Mouse (Mus musculus): ENCODE data around the gene Rere.
"Not testable (repeated sequence)": the region's sequence is repeated elsewhere in the genome, so short reads cannot be mapped to it uniquely, and the experiment has no call there.

The Rere gene

DNA sequence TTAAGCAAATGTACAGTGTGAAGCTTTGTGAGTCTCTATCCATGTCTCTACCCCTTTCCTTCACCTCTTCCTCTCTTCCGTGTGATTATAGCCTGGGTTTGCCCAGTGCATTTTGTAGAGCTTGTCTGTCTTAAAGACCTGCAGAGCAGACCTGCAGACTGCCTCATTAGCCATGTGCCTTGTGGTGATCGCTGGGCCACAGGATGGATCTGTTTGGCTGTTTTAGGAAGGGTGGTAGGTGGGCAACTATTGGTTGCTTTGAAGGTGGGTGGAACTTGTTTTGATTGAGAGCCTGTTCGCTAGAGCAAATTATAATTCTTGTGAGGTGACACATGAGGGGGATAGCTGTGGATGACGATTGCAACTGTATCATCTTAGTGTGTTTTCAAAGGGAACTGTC lies 207.3 kb downstream of the Rere start:
- DNase-seq (ENCODE audit: low read depth in 1 of 2, low spot score in 2 of 2): no peak

DNA sequence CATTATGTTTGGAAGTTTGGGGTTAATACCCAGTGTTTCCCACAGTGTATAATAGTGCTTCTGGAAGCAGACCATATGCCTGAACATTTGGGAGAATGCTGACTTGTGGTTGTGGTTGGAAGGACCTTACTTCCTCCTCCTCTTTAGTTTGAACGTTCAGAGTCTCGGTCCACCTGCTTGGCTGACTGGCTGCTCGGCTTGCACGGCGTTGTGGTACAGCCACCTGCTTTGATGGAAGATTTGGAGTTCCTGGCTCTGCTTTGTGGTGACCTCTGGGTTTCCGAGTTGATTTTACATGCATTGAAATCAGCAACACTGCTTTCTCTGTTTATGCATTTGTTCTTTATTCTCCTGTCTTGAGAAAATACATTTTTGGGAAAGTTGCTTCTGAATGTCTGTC lies 208.6 kb downstream of the Rere start:
- no peak for DNase-seq (ENCODE audit: low read depth in 1 of 2, low spot score in 2 of 2)

DNA sequence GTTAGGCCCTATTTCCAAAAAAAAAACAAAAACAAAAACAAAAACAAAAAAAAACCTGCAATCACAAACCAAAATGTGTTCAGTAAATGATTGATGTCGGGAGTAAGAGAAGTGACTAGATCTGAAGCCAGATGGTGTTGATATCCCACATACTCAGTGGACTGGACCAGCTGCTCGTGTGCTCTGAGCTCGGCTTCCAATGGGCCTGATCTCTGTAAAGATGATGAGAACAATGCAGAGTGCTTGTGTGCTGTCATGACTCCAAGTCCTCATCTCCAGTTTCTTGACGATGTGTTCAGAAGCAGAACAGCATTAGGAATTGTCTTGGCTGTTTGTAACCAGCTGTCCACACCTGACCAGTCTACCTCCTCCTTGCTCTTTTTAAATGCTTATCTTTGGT lies 210.3 kb downstream of the Rere start:
- DNase-seq (ENCODE audit: low read depth in 1 of 2, low spot score in 2 of 2): no peak

DNA sequence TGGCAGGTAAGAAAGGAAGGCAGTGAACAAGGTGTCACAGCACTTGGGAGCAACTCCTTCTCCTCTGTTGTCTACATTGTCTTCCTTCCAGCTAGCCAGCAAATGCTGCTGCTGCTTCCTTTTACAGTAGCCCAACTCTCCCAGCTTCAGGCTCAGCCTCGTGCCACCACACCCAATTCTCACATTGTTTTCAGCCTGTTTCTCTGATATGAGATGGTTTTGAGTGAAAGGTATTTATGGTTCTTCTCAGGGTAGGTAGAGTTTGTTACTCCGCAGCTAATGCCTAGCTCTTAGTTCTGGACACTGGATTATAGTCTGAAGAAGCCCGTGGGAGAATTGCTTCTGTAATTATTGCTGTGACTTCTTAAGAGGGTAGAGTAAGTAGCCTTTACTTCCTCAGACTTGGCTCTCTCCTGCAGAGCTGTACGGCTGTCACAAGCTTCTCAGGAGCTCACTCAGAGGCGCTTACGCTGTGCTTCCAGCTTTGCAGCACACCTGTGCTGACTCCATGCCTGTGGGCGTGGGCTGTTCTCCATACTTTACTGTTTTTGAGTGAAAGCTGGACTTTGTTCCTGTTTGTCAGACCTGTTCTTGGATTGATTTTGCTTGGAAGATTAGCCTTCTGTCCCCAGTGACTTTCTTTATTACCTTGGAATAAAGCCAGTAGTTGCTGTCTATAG lies 212.0 kb downstream of the Rere start:
- DNase-seq (ENCODE audit: low read depth in 1 of 2, low spot score in 2 of 2): no peak

DNA sequence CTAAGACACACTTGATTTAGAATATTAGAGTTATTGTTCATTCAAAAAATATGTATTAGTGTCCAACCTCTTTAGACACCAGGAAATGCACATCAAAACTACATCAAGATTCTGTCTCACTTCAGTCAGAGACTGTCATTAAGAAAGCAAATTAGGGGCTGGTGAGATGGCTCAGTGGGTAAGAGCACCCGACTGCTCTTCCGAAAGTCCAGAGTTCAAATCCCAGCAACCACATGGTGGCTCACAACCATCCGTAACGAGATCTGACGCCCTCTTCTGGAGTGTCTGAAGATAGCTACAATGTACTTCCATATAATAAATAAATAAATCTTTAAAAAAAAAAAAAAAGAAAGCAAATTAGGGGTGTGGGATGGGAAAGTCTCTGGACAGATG lies 212.5 kb downstream of the Rere start:
- not testable (repeated sequence) for DNase-seq (ENCODE audit: low read depth in 1 of 2, low spot score in 2 of 2)

DNA sequence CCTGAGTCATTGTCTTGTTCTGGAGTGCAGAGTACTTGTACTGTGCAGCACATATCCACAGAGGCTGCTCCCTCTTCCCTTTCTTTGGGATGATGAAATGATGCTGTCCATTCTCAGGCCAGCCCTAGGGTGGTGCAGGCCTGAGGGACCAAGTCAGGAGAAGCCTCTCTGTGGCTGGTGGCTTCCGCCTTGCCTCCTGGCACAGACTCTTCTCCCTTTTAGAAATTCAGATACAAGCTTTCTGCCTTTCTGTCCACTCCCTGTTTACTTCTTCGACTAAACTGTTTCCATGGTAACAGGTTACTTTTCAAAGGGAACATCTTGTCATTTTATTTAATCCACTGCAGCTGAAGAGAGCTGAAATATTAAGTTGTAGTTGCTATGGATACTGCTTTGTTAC lies 214.1 kb downstream of the Rere start:
- DNase-seq (ENCODE audit: low read depth in 1 of 2, low spot score in 2 of 2): no peak

DNA sequence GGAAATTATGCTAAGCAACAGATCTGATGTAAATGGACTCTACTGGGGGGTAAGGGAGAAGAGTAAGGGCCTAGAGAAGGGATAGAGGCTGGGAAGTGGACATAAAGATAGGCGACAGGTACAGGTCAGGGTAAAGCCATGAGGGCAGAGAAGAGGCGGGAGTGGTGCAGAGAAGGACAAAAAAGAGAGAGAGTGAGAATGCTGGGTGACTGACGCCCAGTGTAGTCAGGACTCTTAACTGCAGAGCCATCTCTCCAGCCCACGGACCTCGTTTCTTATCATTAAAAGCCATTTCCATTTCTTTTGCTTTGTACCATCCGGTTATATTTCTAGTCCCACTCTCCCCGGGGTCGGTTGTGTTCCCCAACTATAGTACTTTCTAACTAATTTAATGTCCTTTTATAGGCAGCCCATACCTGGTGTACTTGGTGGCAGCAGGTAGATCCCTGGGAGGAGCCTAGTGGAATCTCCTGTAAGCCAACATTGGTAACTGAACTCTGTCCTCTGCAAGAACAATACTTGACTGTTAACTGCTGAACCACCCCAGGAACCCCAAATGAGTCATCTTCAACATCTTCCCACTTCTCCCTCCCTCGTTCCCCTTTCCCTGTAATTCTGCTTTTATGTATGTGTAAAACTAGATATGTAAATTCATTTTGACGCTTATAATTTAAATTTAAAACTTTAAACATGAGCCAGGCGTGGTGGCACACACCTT lies 223.0 kb downstream of the Rere start:
- no peak for DNase-seq (ENCODE audit: low read depth in 1 of 2, low spot score in 2 of 2)

DNA sequence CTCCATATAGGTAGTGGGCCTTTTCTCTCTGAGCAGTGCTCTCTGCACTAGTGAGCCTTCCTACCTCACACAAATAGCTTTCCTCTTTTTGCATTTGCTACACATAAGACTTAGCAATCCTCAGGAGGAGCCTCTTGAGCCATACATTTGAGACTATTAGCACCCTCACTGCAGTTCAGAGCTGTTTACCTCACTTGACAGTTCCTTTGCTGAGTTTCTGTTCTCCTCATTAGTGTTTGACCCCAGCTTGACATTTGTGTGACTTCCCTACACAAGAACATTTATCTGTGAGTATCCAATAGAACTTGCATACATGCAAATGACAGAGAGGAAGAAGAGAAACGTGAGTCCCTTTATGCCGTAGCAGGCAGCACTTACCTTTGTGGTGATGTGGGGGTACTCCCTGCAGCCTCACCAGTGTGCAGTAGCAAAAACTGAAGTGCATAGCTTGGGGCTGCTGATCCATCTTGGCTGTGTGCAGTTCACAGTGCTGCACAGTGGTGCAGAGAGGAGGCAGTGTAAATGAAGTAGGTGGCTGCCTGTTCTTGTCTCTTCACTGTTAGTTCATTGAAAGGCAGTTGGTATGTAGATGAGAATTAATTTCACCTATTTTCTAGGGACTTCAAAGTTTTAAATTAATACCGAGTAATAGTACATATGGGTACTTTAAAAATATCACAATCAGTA lies 227.7 kb downstream of the Rere start:
- peak in 1 of 2 experiments; percentile 16 for DNase-seq (ENCODE audit: low read depth in 1 of 2, low spot score in 2 of 2)

DNA sequence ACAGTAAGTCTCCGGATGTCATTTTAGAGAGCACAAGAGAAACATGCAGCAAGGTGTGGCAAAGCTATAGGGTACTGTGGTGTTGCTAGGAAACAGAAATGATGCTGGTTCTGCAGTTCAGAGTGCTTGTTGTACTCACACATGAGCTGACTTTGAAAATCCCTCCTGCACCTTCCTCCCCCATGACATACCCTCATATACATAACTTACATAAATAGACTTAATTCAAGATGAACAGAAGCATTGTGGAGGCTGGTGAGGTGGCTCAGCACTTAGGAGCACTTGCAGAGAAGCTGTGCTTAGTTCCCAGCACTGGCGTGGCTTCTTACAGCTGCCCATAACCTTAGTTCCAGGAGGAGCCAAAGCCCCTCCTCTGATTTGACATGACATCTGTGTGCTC lies 228.6 kb downstream of the Rere start:
- DNase-seq (ENCODE audit: low read depth in 1 of 2, low spot score in 2 of 2): no peak

DNA sequence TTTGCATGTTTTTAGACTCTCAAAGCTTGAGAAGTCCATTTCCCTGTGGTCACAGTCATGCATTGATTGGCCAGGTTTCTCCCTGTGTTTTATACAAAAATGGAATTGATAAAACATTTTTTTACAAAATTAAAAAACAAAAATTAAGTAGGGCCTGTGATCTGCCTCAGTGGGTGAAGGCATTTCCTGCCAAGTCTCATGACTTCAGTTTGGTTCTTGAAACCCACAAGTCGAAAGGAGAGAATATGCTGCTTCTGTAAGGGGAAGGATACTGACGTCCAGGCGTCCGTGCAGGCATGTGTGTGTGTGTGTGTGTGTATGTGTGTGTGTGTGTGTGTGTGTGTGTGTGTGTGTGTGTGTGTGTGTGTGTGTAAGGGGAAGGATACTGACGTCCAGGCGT lies 231.9 kb downstream of the Rere start:
- not testable (repeated sequence) for DNase-seq (ENCODE audit: low read depth in 1 of 2, low spot score in 2 of 2)

DNA sequence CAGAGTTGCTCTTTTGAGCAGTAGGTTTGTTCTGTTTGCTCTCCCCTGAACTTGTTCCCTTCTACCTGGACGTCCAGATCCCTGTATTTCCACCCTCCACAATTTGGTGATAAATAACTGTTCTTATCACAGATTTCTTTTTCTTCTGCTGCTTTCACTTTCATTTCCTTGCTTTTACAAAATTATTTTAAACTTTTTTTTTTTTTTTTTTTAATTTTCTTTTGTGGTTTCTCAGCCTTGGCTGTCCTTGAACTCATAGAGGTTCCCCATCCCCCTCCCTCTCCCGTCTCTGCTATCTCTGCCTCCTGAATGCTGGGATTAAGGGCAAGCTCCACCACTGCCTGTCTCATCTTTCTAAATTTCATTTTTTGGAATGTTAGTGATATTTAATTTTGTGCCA lies 234.8 kb downstream of the Rere start:
- DNase-seq (ENCODE audit: low read depth in 1 of 2, low spot score in 2 of 2): no peak

DNA sequence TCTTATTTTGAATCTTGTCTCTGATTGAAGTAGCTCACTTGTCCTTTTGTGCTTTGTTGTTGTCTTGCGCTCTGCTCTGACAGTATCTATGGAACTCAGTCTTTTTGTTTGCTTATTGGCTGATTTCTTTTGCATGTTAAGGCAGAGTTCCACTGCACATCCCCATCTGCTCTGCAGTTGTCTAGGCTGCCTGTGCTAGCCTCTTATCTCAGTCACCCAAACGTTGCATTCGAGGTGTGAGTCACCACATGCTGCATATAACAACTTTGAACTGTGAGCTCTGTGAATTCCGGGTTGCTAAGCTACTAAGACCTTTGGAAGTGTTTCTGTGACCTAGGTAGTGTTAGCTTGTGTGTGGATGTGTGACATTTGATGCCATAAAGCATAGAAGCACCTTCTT lies 235.9 kb downstream of the Rere start:
- DNase-seq (ENCODE audit: low read depth in 1 of 2, low spot score in 2 of 2): no peak

DNA sequence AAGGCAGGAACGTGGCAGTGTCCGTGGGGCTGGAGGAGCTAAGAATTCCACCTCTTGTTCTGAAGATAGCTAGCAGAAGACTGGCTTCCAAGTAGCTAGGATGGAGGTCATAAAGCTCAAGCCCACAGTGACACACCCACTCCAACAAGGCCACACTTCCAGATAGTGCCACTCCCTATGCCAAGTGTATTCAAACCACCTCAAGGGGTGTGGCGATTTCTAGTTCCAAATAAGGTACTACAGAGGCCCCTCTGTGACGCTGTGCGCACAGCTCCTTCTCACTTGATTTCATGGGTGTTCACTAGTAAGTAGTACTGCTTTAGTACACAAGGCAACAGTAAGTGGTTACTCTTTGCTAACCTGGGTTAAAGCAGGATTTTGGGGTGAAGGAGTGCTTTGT lies 237.4 kb downstream of the Rere start:
- DNase-seq (ENCODE audit: low read depth in 1 of 2, low spot score in 2 of 2): no peak

DNA sequence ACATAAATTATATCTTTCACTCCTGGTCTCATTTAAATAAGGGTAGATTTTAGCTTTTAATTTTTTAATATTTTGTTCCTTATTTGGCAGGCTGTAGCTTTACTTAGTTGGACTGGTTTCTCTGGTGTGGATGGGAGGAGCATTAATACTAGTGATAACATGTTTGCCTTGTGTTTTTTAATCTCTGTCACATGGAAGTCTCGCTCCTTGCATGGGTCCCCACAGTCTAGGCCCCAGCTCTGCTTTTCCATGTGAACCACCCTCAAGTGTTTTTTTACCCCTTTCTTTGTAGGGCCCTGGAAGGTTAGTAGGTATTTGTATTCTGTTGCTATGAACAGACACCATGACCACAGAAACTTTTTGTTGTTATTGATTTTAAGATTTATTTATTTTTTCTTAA lies 238.6 kb downstream of the Rere start:
- DNase-seq (ENCODE audit: low read depth in 1 of 2, low spot score in 2 of 2): no peak

DNA sequence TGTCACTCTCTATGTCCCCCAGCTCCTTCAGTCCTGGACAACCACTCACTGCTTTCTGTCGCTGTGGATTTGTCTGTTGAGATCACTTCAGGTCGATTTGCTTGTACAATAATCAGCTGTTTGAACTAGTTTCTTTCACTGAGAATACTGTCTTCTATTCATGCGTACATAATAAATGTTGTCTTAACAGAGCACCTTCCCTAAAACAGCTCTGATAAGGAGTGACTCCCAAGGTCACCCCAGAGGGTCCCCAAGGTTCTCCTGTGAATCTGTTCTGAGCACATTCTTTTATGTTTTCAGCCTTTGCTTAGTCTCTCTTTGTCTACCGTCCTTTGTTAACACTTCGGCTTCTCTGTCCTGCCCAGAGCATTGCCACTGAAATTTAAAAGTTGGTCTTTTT lies 241.0 kb downstream of the Rere start:
- no peak for DNase-seq (ENCODE audit: low read depth in 1 of 2, low spot score in 2 of 2)

DNA sequence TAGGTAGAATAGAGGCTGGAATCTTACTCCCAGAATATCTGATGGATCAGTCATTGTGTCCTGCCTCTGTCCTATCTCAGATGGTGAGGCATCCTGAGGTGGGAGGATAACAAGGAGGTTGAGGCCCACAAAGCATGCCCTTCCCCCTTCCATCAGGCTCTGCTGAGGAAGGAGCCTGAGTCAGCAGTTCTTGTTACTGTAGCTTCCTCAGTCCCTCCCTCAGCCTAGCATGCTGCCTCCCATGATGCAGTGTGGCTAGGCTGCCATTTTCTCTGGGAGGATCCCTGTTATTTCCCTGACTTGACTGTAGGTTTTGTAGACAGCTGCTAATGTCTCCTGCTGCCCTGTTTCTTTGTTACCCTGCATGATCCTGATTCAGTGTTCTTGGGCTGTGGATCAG lies 241.9 kb downstream of the Rere start:
- no peak for DNase-seq (ENCODE audit: low read depth in 1 of 2, low spot score in 2 of 2)

DNA sequence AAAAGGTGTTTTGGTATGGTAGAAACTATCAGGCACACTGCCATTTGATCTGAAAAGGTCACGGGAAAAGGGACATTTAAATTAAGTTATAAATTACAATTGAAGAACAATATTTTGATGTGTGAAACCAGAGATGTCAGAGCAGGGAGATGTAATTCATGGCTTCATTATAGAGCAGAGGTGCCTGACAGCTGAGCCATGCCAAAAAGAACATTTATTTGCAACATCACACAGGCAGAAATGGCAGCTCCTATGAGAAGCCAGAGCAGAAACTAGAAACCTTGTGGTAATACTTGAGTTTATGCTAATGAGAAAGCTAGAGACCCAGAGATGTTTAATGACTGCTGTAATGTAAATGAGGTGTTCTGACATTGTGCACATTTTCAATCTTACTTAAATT lies 244.8 kb downstream of the Rere start:
- no peak for DNase-seq (ENCODE audit: low read depth in 1 of 2, low spot score in 2 of 2)

DNA sequence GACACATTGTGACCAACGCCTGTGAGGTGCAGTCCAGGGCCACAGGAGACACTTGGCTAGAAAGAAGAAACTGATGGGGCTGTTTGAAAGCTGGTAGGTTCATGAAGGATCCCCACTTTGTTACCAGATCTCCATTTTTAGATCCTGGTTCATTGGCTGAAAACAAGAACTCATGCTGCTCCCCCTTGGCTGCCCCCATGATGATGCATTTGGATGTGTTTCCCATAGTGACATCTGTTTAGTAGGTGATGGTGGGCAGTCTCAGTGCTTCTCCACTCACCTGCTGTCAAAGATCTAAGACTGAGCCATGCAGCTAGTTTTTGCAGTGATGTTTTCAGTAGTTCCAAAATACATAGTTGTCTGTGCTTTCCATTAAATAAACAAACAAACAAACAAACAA lies 247.0 kb downstream of the Rere start:
- no peak for DNase-seq (ENCODE audit: low read depth in 1 of 2, low spot score in 2 of 2)

DNA sequence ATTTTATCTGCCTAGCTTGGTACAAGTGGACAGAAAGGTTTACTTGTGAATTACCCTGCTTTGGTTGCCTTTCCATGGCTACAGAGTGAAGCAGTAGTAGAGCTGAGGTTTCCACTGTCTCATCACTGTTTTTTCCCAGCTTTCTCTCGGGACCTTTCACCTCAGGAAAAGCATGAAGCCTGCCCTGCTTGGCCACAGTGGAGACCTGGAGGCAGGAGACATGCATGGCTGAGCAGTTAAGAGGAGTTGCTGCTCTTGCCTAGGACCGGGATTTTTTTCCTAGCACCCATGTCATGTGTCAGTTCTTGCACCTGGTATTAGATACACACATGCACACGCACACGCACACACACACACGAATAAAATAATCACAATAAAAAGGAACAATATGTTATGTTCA lies 247.4 kb downstream of the Rere start:
- no peak for DNase-seq (ENCODE audit: low read depth in 1 of 2, low spot score in 2 of 2)

DNA sequence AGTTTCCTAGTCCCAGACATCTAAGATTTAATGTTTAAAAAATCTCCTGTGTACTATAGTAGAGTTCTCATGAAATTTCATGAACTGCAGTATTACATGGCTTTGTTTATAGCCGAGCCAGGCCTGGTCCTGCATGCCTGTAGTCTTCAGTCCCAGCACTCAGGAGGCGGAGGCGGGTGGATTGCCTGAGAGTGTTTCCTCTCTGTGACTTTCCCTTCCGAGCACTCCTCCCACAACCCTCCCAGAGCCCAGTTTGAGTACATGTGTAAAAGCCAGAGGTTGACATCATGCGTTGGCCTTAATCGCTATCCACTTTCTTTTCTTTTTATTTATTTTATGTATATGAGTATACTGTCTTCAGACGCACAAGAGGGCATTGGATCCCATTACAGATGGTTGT lies 250.4 kb downstream of the Rere start:
- DNase-seq (ENCODE audit: low read depth in 1 of 2, low spot score in 2 of 2): no peak

DNA sequence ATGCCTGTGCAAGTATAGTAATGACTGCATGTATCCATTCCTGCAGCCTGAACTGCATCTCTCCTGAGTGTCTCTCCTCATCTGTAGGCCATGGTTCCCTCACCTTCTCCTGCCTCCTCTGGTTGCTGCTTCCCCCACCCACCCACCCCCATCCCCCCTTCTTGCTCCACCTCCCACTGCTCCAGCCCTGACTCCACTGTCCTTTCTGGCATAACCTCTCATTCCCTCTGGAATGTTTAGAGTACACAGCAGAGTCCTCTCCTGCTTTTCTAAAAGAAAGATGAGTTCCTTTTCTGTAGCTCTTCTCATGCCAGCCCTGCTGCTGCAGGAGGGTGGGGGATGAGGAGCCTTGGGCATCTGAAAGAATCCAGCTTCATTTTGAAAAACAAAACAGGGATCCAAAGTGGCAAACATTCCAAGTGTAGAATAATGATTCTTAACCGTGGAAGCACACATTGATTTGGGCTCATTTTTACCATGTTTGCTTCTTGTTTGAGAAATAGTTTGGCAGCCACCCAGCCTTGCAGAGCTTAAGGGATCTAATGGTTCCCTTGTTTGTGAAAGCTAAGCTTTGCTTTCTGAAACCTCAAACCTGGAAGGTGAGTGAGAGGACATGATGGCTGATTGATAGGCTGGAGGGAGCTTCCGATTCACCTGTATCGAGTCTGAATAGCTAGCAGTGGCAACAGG lies 255.5 kb downstream of the Rere start:
- DNase-seq (ENCODE audit: low read depth in 1 of 2, low spot score in 2 of 2): no peak

DNA sequence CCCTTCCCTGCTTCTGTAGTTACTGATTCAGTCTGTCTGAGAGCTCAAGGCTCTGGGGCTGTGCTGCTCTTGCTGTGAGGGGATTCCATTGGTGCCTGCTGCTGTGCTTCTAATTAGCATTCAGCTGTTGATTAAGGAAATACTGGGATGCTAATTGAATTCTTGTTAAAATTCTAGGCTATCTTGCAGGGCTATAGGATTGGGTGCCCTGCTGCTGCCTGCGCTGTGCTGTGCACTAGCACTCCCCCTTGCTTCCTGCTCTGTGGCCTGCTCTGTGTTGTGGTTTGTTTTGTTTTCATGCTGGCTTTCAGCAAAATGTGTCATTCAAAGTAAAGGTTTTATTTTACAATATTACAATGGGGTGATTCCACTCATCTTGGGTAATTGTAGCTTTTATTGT lies 258.4 kb downstream of the Rere start:
- DNase-seq (ENCODE audit: low read depth in 1 of 2, low spot score in 2 of 2): no peak
